Mouse (Mus musculus): Measurements from ENCODE around the gene Dnaic1. TPM values are rescaled to one million over a fixed set of nuclear protein-coding genes. Genes with fewer than 3 reads are reported as not detected.

Dnaic1 gene
- total RNA-seq, 1 experiment = 1.7 TPM

Other genes starting within 250 kb of the Dnaic1 start
- gene Ubap1, start 220.8 kb upstream of the Dnaic1 start, total RNA-seq (2012; rRNA removed) = 24.3 and 27.5 TPM in 2 replicates
- 9.7 and 13.1 TPM in 2 replicates for gene Kif24, start 104.9 kb upstream of the Dnaic1 start, total RNA-seq (2012; rRNA removed)
- 11.9 and 19.8 TPM in 2 replicates for gene Nudt2, start 104.6 kb upstream of the Dnaic1 start, total RNA-seq (2012; rRNA removed)
- gene AI464131, start 66.7 kb upstream of the Dnaic1 start, total RNA-seq (2012; rRNA removed) = 6.4 and 11.6 TPM in 2 replicates
- gene 1110017D15Rik, start 52.4 kb upstream of the Dnaic1 start, total RNA-seq (2012; rRNA removed) = not detected in 2 replicates
- 2.9 TPM in 2 replicates for gene Fam219a, start 237 bp upstream of the Dnaic1 start, total RNA-seq (2012; rRNA removed)
- gene Enho, start 70.5 kb downstream of the Dnaic1 start, total RNA-seq (2012; rRNA removed) = 4.7 and 5.8 TPM in 2 replicates
- gene Cntfr, start 127.3 kb downstream of the Dnaic1 start, total RNA-seq (2012; rRNA removed) = 17.0 and 19.9 TPM in 2 replicates
- gene Il11ra1, start 130.2 kb downstream of the Dnaic1 start, total RNA-seq (2012; rRNA removed) = 13.5 and 20.9 TPM in 2 replicates
- gene Rpp25l, start 143.8 kb downstream of the Dnaic1 start, total RNA-seq (2012; rRNA removed) = 56.8 and 67.7 TPM in 2 replicates
- gene Dctn3, start 153.4 kb downstream of the Dnaic1 start, total RNA-seq (2012; rRNA removed) = 87.0 and 90.9 TPM in 2 replicates
- 0.11 TPM in 1 of 2 replicates, not detected in the other for gene Arid3c, start 161.4 kb downstream of the Dnaic1 start, total RNA-seq (2012; rRNA removed)
- 26.9 and 34.9 TPM in 2 replicates for gene Galt, start 185.5 kb downstream of the Dnaic1 start, total RNA-seq (2012; rRNA removed)
- 198 and 230 TPM in 2 replicates for gene Sigmar1, start 186.4 kb downstream of the Dnaic1 start, total RNA-seq (2012; rRNA removed)
- gene Ccl27a, start 204.5 kb downstream of the Dnaic1 start, total RNA-seq (2012; rRNA removed) = 11.4 and 14.6 TPM in 2 replicates